Mouse (Mus musculus): ENCODE measurements around the gene Morn1. TPM values are rescaled to one million over a fixed set of nuclear protein-coding genes. Genes with fewer than 3 reads are reported as not detected.
A peak's percentile ranks its signal among the peaks of the same experiment; 100 is the strongest.

Gene Morn1
- polyA plus RNA-seq, 1 experiment = 5.0 TPM

DNA sequence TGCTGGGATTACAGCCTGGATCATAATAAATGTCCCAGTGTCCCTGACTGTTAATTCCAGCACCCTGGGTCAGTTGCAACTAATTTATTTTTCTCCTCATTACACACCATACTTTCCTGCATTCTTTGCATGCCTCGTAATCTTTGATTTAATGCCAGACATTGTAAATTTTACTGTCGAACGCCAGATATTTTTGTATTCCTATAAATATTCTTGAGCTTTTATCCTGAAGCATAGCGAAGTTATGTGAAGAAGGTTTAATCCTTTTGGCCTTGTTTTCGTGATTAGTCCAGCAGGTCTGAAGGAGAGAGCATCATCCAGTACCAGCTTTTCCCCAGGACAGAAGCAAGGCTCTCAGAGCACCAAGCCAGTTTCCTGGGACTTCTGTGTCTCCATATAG lies 23.1 kb downstream of the Morn1 start:
- Histone ChIP-seq H3K27ac (ENCODE audit: insufficient read depth, low read length) (peak overlapping the region; percentile 51), H3K4me3 (ENCODE audit: insufficient read depth, low read length) (no peak overlapping the region), H3K4me1 (ENCODE audit: control insufficient read depth, insufficient read depth, low read length) (peaks cover 12% of the 10 kb centered on the region)
- TF ChIP-seq POLR2A (IDR thresholded peaks at IDR 0.05; ENCODE audit: low read depth, low read length) (no peak), CTCF (IDR thresholded peaks at IDR 0.05; ENCODE audit: borderline replicate concordance, insufficient read depth, low read length) (no peak)

GRCm38 (mm10) chr4:155113766-155114410 lies 27.5 kb downstream of the Morn1 start:
- H3K4me1 ChIP-seq (ENCODE audit: control insufficient read depth, insufficient read depth, low read length) = peaks cover 12% of the 10 kb centered on the region
- H3K4me3 ChIP-seq (ENCODE audit: insufficient read depth, low read length) = no peak overlapping the region
- peak overlapping the region; percentile 58 for H3K27ac ChIP-seq (ENCODE audit: insufficient read depth, low read length)
- TF ChIP-seq CTCF (IDR thresholded peaks at IDR 0.05; ENCODE audit: borderline replicate concordance, insufficient read depth, low read length) (no peak), POLR2A (IDR thresholded peaks at IDR 0.05; ENCODE audit: low read depth, low read length) (no peak)

DNA sequence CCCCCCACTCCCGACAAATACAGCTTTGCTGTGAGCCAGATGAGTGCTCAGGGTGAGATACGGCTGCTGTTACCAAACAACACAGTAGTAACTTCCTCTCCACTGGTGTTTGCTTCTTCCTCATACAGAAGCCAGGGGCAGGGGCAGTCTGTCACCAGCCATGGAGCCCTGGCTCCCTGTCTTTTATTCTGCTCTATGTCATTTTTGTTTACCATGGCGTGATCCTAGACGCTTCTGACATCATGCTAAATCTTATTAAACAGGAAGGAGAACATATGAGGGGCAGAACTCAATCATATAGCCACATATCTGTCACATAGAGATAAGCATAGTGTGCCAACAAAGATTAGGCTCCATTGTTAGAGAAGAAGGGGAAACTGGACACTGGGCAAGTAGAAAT lies 30.2 kb downstream of the Morn1 start:
- no peak overlapping the region for H3K27ac ChIP-seq (ENCODE audit: insufficient read depth, low read length)

GRCm38 (mm10) chr4:155117396-155117978 lies 31.1 kb downstream of the Morn1 start:
- Histone ChIP-seq H3K4me3 (ENCODE audit: insufficient read depth, low read length) (no peak overlapping the region), H3K27ac (ENCODE audit: insufficient read depth, low read length) (no peak overlapping the region), H3K4me1 (ENCODE audit: control insufficient read depth, insufficient read depth, low read length) (peaks cover 4% of the 10 kb centered on the region)
- no peak for TF ChIP-seq POLR2A (IDR thresholded peaks at IDR 0.05; ENCODE audit: low read depth, low read length)
- no peak for TF ChIP-seq CTCF (IDR thresholded peaks at IDR 0.05; ENCODE audit: borderline replicate concordance, insufficient read depth, low read length)

More for the DNA sequence above, 30.2 kb downstream of the Morn1 start:
- TF ChIP-seq CTCF (IDR thresholded peaks at IDR 0.05; ENCODE audit: borderline replicate concordance, insufficient read depth, low read length) (no peak), POLR2A (IDR thresholded peaks at IDR 0.05; ENCODE audit: low read depth, low read length) (no peak)
- Histone ChIP-seq H3K4me3 (ENCODE audit: insufficient read depth, low read length) (no peak overlapping the region), H3K4me1 (ENCODE audit: control insufficient read depth, insufficient read depth, low read length) (peaks cover 4% of the 10 kb centered on the region)

GRCm38 (mm10) chr4:155118278-155118677 lies 31.9 kb downstream of the Morn1 start:
- Histone ChIP-seq H3K4me1 (ENCODE audit: control insufficient read depth, insufficient read depth, low read length) (peaks cover 8% of the 10 kb centered on the region), H3K4me3 (ENCODE audit: insufficient read depth, low read length) (no peak overlapping the region), H3K27ac (ENCODE audit: insufficient read depth, low read length) (no peak overlapping the region)
- TF ChIP-seq CTCF (IDR thresholded peaks at IDR 0.05; ENCODE audit: borderline replicate concordance, insufficient read depth, low read length) (no peak), POLR2A (IDR thresholded peaks at IDR 0.05; ENCODE audit: low read depth, low read length) (no peak)

GRCm38 (mm10) chr4:155120038-155120437 lies 33.7 kb downstream of the Morn1 start:
- TF ChIP-seq POLR2A (IDR thresholded peaks at IDR 0.05; ENCODE audit: low read depth, low read length) = no peak
- no peak for TF ChIP-seq CTCF (IDR thresholded peaks at IDR 0.05; ENCODE audit: borderline replicate concordance, insufficient read depth, low read length)
- Histone ChIP-seq H3K4me3 (ENCODE audit: insufficient read depth, low read length) (no peak overlapping the region), H3K27ac (ENCODE audit: insufficient read depth, low read length) (no peak overlapping the region), H3K4me1 (ENCODE audit: control insufficient read depth, insufficient read depth, low read length) (peaks cover 4% of the 10 kb centered on the region; the same call in 1 of the 2 replicates)

- Histone ChIP-seq H3K4me1 (ENCODE audit: control insufficient read depth, insufficient read depth, low read length) (peaks cover 4% of the 10 kb centered on the region; the same call in 1 of the 2 replicates), H3K27ac (ENCODE audit: insufficient read depth, low read length) (no peak overlapping the region), H3K4me3 (ENCODE audit: insufficient read depth, low read length) (no peak overlapping the region)
- no peak for TF ChIP-seq CTCF (IDR thresholded peaks at IDR 0.05; ENCODE audit: borderline replicate concordance, insufficient read depth, low read length)
- TF ChIP-seq POLR2A (IDR thresholded peaks at IDR 0.05; ENCODE audit: low read depth, low read length) = no peak
Measured at GRCm38 (mm10) chr4:155120583-155120982, 34.2 kb downstream of the Morn1 start.

DNA sequence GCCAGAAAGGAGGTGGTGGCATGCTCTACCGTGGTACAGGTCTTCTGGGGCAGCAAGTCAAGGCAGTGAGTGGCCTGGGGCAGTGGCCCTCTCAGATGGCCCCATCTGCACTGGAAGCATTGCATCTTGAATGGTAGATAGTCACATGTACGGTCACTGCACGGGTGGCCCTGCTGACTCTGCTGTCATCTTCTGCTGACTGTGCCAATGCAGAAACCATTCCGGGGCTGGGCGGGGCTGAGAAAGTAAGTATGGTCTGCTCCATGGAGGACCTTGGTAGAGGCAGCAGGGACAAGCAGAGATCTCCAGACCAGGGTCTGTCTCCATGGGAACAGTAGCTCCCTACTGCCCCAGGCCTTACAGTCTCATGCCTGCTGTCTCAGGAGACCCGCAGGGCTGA lies 34.8 kb downstream of the Morn1 start:
- Histone ChIP-seq H3K4me3 (ENCODE audit: insufficient read depth, low read length) (no peak overlapping the region), H3K27ac (ENCODE audit: insufficient read depth, low read length) (no peak overlapping the region), H3K4me1 (ENCODE audit: control insufficient read depth, insufficient read depth, low read length) (peaks cover 5% of the 10 kb centered on the region; the same call in 1 of the 2 replicates)
- no peak for TF ChIP-seq CTCF (IDR thresholded peaks at IDR 0.05; ENCODE audit: borderline replicate concordance, insufficient read depth, low read length)
- no peak for TF ChIP-seq POLR2A (IDR thresholded peaks at IDR 0.05; ENCODE audit: low read depth, low read length)

DNA sequence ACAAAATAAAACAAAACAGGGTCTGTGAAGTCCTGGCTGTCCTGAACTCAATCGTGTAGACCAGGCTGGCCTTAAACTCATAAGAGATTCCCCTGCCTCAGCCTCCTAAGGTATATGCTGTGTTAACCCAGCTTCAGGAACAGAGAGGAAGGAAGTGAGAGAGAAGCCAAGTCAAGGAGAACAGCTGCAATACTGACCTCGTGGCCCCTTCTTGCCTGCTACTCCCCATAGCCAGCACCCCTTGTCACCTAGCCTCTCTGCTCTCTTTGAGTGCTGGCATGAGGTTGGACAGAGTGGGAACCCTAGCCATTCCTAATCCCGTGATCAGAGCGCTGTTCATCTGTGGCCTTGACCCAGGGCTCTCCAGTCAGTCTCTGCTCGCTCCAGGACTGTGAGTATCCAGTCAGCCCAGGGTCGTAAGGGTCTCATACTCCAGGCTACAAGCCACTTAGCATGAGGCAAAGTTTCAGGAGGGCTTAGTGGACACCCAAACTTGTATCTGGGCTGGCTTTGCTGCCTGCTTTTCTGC lies 35.6 kb downstream of the Morn1 start:
- H3K4me3 ChIP-seq (ENCODE audit: insufficient read depth, low read length) = no peak overlapping the region
- H3K27ac ChIP-seq (ENCODE audit: insufficient read depth, low read length) = peak overlapping the region; percentile 45
- TF ChIP-seq CTCF (IDR thresholded peaks at IDR 0.05; ENCODE audit: borderline replicate concordance, insufficient read depth, low read length) = no peak
- TF ChIP-seq POLR2A (IDR thresholded peaks at IDR 0.05; ENCODE audit: low read depth, low read length) = no peak
- H3K4me1 ChIP-seq (ENCODE audit: control insufficient read depth, insufficient read depth, low read length) = peaks cover 11% of the 10 kb centered on the region; the same call in 1 of the 2 replicates

GRCm38 (mm10) chr4:155122444-155123040 lies 36.2 kb downstream of the Morn1 start:
- TF ChIP-seq CTCF (IDR thresholded peaks at IDR 0.05; ENCODE audit: borderline replicate concordance, insufficient read depth, low read length) (no peak), POLR2A (IDR thresholded peaks at IDR 0.05; ENCODE audit: low read depth, low read length) (peak; percentile 26; the same call in 1 of the 2 replicates)
- Histone ChIP-seq H3K4me1 (ENCODE audit: control insufficient read depth, insufficient read depth, low read length) (peaks cover 14% of the 10 kb centered on the region; the same call in 1 of the 2 replicates), H3K27ac (ENCODE audit: insufficient read depth, low read length) (peak overlapping the region; percentile 45), H3K4me3 (ENCODE audit: insufficient read depth, low read length) (no peak overlapping the region)
